Mouse (Mus musculus) stomach, embryonic 14.5 days (tissue): ENCODE data around the gene Sh3bp5. TPM values are rescaled to one million over a fixed set of nuclear protein-coding genes. Genes with fewer than 3 reads are reported as not detected.
A peak's percentile ranks its signal among the peaks of the same experiment; 100 is the strongest.

Experiments
- ATAC-seq: fragments of 200-750 bp; cut with Nextera tagmentation; 2 replicates; pipeline ENCODE4 v1.8.0; 2017; ENCODE audit warnings: low read depth, moderate TSS enrichment; ENCODE audit not compliant: insufficient number of reproducible peaks, insufficient read depth, low FRiP score
- H3K27ac ChIP-seq: fragments of 300-500 bp; sonication (generic); 2 replicates; pipeline ENCODE4 v1.5.1; 2014; ENCODE audit warnings: mild to moderate bottlenecking, low read length, moderate library complexity, mixed read lengths
- H3K27me3 ChIP-seq: fragments of 300-500 bp; sonication (generic); 2 replicates; pipeline ENCODE4 v1.6.1; 2014; ENCODE audit warnings: low read length, control low read depth, mixed read lengths; ENCODE audit not compliant: control insufficient read depth, insufficient read depth
- H3K36me3 ChIP-seq: fragments of 300-500 bp; sonication (generic); 2 replicates; pipeline ENCODE4 v1.6.1; 2014; ENCODE audit warnings: mild to moderate bottlenecking, control low read depth, low read length, moderate library complexity, mixed read lengths; ENCODE audit not compliant: control insufficient read depth, insufficient read depth
- H3K4me1 ChIP-seq: fragments of 300-500 bp; sonication (generic); 2 replicates; pipeline ENCODE4 v1.6.1; 2014; ENCODE audit warnings: low read length, control low read depth, mixed read lengths; ENCODE audit not compliant: control insufficient read depth, insufficient read depth
- H3K4me2 ChIP-seq: fragments of 300-500 bp; sonication (generic); replicated peaks from 2 replicates; pipeline ENCODE4 v1.6.1; 2014; ENCODE audit warnings: low read depth, low read length, control low read depth
- H3K4me3 ChIP-seq: fragments of 300-500 bp; sonication (generic); 2 replicates; pipeline ENCODE4 v1.5.1; 2014; ENCODE audit warnings: low read depth, low read length, control low read depth
- H3K9ac ChIP-seq: fragments of 300-500 bp; sonication (generic); replicated peaks from 2 replicates; pipeline ENCODE4 v1.6.1; 2014; ENCODE audit warnings: low read depth, mild to moderate bottlenecking, control low read depth, low read length, moderate library complexity, mixed read lengths
- H3K9me3 ChIP-seq: fragments of 300-500 bp; sonication (generic); 2 replicates; pipeline ENCODE4 v1.6.1; 2016; ENCODE audit warnings: low read depth, low read length, control low read depth; ENCODE audit not compliant: control insufficient read depth
- WGBS: fragments of 180-500 bp; shearing (Covaris S2); extraction: QIAGEN DNeasy Blood & Tissue Kit; methylation state at CpG from one replicate; pipeline ENCODE4 v1.1.7; 2014; 5-methylcytosine and 5-hydroxymethylcytosine counted together
- polyA plus RNA-seq: library from polyadenylated mRNA; unstranded; fragments of >200 nt; fragmentation: Nextera tagmentation; extraction: Ambion mirVana; gene quantifications from 2 replicates; pipeline ENCODE4 v1.2.1, GENCODE M21; 2014

Gene Sh3bp5
- polyA plus RNA-seq, 1 experiment from 2014 or later = 8.9 TPM

DNA sequence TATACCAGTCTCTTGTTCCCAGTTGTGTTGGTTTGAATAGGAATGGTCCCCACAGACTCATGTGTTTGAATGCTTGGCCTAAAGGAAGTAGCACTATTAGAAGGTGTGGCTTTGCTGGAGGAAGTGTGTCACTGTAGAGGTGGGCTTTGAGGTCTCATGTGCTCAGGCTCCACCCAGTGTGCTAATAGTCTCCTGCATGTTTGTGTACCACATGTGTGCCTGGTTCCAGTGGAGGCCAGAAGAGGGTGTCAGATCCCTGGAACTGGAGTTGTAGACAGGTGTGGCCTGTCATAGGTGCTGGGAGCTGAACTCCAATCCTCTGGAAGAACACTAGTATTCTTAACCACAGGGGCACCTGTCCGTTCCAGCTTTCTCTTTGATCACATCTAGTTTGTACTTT lies 108.7 kb downstream of the Sh3bp5 start:
- WGBS = 88% methylated on average over 1 of the region's 1 CpGs
- no peak overlapping the region for H3K27ac ChIP-seq
- H3K4me1 ChIP-seq = no peaks in the 10 kb centered on the region
- H3K4me3 ChIP-seq = no peak overlapping the region
- no peak overlapping the region for H3K9ac ChIP-seq
- no peaks in the 10 kb centered on the region for H3K9me3 ChIP-seq
- no peak for ATAC-seq
- no peaks in the 10 kb centered on the region for H3K27me3 ChIP-seq
- no peaks in the 10 kb centered on the region for H3K36me3 ChIP-seq
- no peak overlapping the region for H3K4me2 ChIP-seq

- Histone ChIP-seq H3K4me1 (no peaks in the 10 kb centered on the region), H3K9ac (no peak overlapping the region), H3K27ac (no peak overlapping the region), H3K4me3 (no peak overlapping the region), H3K27me3 (no peaks in the 10 kb centered on the region), H3K36me3 (no peaks in the 10 kb centered on the region), H3K9me3 (no peaks in the 10 kb centered on the region), H3K4me2 (no peak overlapping the region)
- no peak for ATAC-seq
- 69% methylated on average over 7 of the region's 7 CpGs for WGBS
These were observed 109.1 kb downstream of the Sh3bp5 start for GRCm38 (mm10) chr14:31326770-31327169.

- Histone ChIP-seq H3K4me2 (no peak overlapping the region), H3K9me3 (no peaks in the 10 kb centered on the region), H3K27me3 (no peaks in the 10 kb centered on the region), H3K4me3 (no peak overlapping the region), H3K27ac (no peak overlapping the region), H3K4me1 (no peaks in the 10 kb centered on the region), H3K9ac (no peak overlapping the region), H3K36me3 (no peaks in the 10 kb centered on the region)
- ATAC-seq = no peak
- 59% methylated on average over 5 of the region's 5 CpGs for WGBS
These were observed 110.3 kb downstream of the Sh3bp5 start for GRCm38 (mm10) chr14:31325551-31325950.

DNA sequence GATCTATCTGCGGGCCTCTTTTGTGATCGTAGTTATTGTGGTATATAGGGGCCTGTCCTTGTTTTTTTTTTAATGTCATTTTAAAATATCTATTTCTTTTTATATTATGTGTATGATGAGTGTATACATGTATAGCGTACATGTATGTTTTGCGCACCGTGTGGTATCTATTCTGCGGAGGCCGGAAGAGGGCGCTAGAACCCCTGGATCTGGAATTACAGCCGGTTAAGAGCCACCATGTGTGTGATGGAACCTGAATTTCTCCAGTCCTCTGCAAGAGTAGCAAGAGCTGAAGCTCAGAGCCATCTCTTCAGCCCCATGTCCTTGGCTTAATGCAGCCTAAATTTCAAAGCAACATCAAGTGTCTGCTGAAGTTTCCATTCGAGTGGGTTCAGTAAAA lies 111.0 kb downstream of the Sh3bp5 start:
- no peaks in the 10 kb centered on the region for H3K4me1 ChIP-seq
- no peak overlapping the region for H3K27ac ChIP-seq
- no peak overlapping the region for H3K4me3 ChIP-seq
- H3K9ac ChIP-seq = no peak overlapping the region
- no peak overlapping the region for H3K4me2 ChIP-seq
- H3K27me3 ChIP-seq = no peaks in the 10 kb centered on the region
- 71% methylated on average over 10 of the region's 10 CpGs for WGBS
- no peaks in the 10 kb centered on the region for H3K9me3 ChIP-seq
- no peaks in the 10 kb centered on the region for H3K36me3 ChIP-seq
- ATAC-seq = no peak

GRCm38 (mm10) chr14:31323849-31324792 lies 111.8 kb downstream of the Sh3bp5 start, which contains the start of gene Dnah1:
Gene Dnah1 (minus strand): TSS chr14:31323896.
- Histone ChIP-seq H3K9ac (no peak within 1 kb of the TSS), H3K36me3 (no peaks in the 10 kb centered on the region), H3K27me3 (no peaks in the 10 kb centered on the region), H3K4me3 (peak within 1 kb of the TSS; percentile 33), H3K27ac (no peak within 1 kb of the TSS), H3K4me1 (no peaks in the 10 kb centered on the region), H3K4me2 (peak within 1 kb of the TSS; percentile 69), H3K9me3 (no peaks in the 10 kb centered on the region)
- peak; percentile 53; the same call in 1 of the 2 replicates for ATAC-seq
- 28% methylated on average over 28 of the region's 28 CpGs for WGBS

GRCm38 (mm10) chr14:31323189-31323588 lies 112.7 kb downstream of the Sh3bp5 start:
- peak overlapping the region; percentile 69 for H3K4me2 ChIP-seq
- WGBS = 75% methylated on average over 4 of the region's 4 CpGs
- no peaks in the 10 kb centered on the region for H3K4me1 ChIP-seq
- no peaks in the 10 kb centered on the region for H3K9me3 ChIP-seq
- no peaks in the 10 kb centered on the region for H3K27me3 ChIP-seq
- peak overlapping the region; percentile 33 for H3K4me3 ChIP-seq
- no peaks in the 10 kb centered on the region for H3K36me3 ChIP-seq
- no peak overlapping the region for H3K27ac ChIP-seq
- ATAC-seq = no peak
- no peak overlapping the region for H3K9ac ChIP-seq

DNA sequence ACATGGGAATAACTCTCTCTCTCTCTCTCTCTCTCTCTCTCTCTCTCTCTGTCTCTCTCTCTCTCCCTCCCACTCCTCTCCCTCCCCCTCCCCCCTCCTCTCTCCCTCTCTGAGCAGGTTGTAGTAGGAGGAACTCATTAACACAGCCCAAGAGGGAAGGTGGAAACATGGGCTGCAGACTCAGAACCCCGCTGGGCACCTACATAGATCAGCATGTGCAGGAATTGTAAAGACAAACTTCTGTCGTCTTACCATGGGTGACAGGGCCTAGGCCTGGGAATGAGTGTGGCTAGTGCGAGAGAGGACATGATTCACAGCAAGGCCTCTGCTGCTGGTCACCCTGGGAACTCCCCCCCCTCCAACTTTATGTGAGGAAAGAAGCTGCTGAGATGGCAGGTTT lies 113.7 kb downstream of the Sh3bp5 start:
- no peaks in the 10 kb centered on the region for H3K27me3 ChIP-seq
- H3K27ac ChIP-seq = no peak overlapping the region
- H3K9me3 ChIP-seq = no peaks in the 10 kb centered on the region
- no peak overlapping the region for H3K4me2 ChIP-seq
- no peak for ATAC-seq
- no peaks in the 10 kb centered on the region for H3K4me1 ChIP-seq
- no peak overlapping the region for H3K4me3 ChIP-seq
- 84% methylated on average over 3 of the region's 3 CpGs for WGBS
- H3K9ac ChIP-seq = no peak overlapping the region
- no peaks in the 10 kb centered on the region for H3K36me3 ChIP-seq

GRCm38 (mm10) chr14:31321181-31321580 lies 114.7 kb downstream of the Sh3bp5 start:
- no peaks in the 10 kb centered on the region for H3K4me1 ChIP-seq
- no peak overlapping the region for H3K9ac ChIP-seq
- no peak for ATAC-seq
- H3K4me3 ChIP-seq = no peak overlapping the region
- H3K27me3 ChIP-seq = no peaks in the 10 kb centered on the region
- H3K36me3 ChIP-seq = no peaks in the 10 kb centered on the region
- no peak overlapping the region for H3K4me2 ChIP-seq
- 88% methylated on average over 11 of the region's 11 CpGs for WGBS
- H3K9me3 ChIP-seq = no peaks in the 10 kb centered on the region
- no peak overlapping the region for H3K27ac ChIP-seq
